Mouse (Mus musculus) liver, postnatal 0 days (tissue): ENCODE data around the gene C1qtnf7.

Source experiments
- CTCF ChIP-seq: sonication (generic); IDR thresholded peaks from 2 replicates; pipeline ENCODE4 v1.5.1; 2016; ENCODE audit warnings: antibody characterized with exemption, low read depth
- EP300 ChIP-seq: IDR thresholded peaks from 2 replicates; pipeline ENCODE4 v1.6.1; 2016; ENCODE audit warnings: antibody characterized with exemption, low read depth, mild to moderate bottlenecking

DNA sequence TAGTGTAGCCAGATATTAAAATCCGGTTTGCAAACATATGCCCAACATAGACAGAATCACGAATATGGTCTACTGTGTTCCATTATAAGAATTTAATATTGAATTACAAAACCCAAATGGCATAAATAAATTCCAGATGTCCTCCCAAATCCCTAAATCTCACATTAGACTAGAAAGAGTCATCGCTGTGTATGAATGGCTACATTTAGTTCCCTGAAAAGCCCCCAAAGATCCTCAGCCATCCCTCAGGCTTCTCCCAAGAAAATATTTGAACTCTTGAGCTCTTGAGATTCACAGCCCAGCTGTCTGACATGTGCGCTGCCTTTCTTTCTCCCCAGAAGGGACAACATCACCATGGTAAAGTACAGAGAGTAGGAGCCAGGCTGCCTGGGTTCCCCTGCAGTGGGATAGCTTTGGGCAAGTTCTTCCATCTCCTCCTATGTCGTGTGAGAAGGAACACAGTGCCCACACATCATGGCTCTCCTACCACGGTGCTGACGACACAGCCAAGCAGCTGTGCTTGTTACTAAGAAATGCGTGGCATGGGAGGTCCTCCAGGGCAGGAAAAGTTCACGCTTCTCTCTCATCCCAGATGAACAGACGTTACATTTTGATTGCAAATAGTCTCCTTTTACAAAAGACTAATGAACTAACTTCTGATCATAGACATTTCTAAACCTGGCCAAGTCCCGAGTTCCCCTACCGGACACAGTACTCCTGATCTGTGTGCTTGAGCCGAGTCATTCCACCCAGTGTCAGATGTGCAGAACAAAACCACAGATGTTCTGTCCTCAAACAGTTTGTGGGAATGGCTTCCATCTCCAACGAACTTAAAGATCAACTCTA is 23.2 kb downstream of the C1qtnf7 start:
- TF ChIP-seq CTCF, result no peak
- TF ChIP-seq EP300, result no peak
